Mouse (Mus musculus) CD4-positive, CD25-positive, alpha-beta regulatory T cell, adult 9 weeks (primary cell): ENCODE data around the gene Mmel1. TPM values are rescaled to one million over a fixed set of nuclear protein-coding genes. Genes with fewer than 3 reads are reported as not detected.

ENCODE experiments used
- polyA plus RNA-seq: library from polyadenylated mRNA; unstranded; fragments of 100-300 nt; shearing (Covaris generic); gene quantifications from one replicate; pipeline ENCODE4 v1.2.1, GENCODE M21; 2017

The Mmel1 gene
- not detected for polyA plus RNA-seq

DNA sequence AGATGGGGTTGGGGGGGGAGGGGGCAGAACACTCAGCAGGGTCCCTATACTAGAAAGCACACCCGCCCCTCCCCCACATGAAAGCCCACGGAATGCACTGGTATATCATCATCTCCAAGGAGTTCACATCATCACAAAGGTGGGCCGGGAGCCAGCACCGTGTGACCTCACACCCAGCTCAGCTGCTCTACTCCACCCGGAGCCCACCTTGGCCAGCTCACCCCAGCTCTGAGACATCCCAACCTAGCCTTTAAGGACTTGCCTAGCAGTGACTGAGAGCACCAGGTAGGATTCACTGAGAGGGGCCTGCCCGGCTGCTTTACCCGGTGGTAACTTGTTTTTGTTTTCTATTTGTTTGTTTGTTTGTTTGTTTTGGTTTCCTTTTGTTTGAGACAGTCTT is at the start of gene Mmel1:
Mmel1 (plus strand) TSS at position 146 of the 400 bp plus-strand sequence.

DNA sequence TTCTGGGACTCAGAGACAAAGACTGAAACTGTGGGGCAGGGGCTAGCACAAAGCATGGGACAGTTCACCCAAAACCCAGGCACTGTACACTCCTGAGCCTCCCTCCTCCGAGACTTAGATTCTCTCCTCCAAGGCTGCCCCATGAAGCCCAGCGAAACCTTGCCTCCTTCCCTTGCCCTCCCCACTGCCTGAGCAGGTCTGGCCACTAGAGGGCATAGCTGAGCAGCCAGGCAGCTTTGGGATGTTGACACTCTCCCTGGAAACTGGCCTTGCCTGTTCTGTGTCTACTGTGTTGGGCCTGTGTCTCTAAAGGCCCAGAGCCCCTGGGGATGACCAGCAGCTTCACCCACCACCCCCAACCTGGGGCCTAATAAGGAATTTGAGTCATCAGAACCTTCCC is 32.2 kb upstream of the Mmel1 start, which contains the start of gene Ttc34:
Ttc34 (plus strand) TSS at position 290 of the 400 bp plus-strand sequence.

DNA sequence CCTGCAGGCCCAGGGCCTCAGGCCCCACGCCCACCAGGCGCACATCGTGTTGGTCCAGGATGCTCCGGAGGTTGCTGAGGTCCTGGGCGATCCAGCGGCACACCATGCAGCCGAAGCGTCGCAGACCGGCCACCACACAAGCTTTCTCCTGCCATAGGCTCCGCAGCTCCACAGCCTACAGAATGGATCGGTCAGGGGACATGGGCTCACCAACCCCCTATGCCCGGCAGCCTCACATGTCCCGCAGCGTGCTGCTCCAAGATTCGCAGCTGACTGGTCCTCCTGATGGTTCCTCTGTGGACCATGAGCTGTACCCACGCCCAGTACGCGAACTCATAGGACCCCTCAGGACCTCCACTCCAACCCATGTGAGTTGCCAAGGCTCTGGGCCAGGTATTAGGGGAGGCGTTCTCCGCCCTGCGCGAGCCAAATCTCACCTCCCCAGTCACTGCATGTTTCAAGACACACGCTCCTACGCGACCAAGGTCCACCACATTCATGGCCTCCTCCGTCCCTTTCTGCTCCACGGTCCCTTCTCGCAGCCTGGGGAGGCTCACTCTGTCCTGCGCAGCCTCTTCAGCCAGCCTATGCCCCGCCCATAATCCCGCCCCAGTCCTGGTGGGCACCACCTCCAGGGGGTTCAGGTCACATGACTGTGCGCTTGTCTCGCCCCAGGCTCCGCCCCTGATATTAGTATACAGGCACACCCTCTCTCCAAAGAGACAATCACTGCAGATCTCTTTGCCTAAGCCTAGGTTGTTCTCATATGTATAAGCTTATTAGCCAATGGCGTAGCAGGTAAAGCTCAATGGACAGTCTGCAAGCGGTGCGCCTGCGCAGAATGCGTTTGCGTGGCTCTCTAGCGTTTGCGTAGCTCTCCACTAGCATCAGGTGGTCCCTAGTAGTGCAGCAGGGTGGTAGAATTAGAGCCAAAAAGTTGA is 29.4 kb downstream of the Mmel1 start, which contains the start of gene Fam213b:
Fam213b (minus strand) TSS at position 630 of the 941 bp plus-strand sequence.

DNA sequence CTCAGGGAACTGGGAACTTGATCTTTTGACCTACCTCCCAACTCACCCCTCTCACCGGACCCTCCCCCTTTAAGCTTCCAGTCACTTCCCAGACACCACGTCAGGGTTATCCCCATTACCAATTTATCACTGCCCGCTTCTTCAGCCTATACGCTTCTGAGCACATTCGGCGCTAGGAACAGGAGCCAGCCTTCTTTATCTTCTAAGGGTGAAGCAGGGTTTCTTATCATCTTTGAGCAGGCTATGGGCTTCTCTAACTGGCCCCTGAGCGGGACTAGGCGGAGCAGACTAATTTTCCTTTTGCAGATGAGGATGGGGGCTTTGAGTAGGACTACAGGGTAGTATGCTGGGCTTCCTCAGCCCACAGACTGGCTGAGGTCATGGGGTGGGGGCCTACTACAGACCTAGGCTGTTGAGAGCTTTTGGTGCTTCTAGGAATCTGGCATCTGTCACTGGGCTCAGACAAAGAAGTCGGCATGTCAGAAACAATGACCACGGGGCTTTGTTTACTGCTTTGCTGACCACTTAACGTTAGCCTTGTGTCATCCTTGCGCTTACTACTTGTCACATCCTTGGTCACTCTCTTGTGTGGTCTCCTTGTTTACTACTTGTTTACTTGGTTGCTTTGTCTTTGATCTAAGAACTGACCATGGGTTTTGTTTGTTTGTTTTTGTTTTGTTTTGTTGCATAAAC is 59.2 kb downstream of the Mmel1 start, which contains the start of gene Tnfrsf14:
Tnfrsf14 (minus strand) TSS at position 169 of the 693 bp plus-strand sequence.

Other genes with a start within 250 kb of the Mmel1 start
- gene Prdm16, start 232.7 kb upstream of the Mmel1 start, polyA plus RNA-seq: 8.3 TPM
- not detected for gene Actrt2, start 201.7 kb upstream of the Mmel1 start, polyA plus RNA-seq
- not detected for gene Ttc34, start 32.1 kb upstream of the Mmel1 start, polyA plus RNA-seq
- 7.3 TPM for gene Fam213b, start 29.6 kb downstream of the Mmel1 start, polyA plus RNA-seq
- 15.5 TPM for gene Tnfrsf14, start 59.0 kb downstream of the Mmel1 start, polyA plus RNA-seq
- 0.57 TPM for gene Hes5, start 91.3 kb downstream of the Mmel1 start, polyA plus RNA-seq
- 64.9 TPM for gene Pank4, start 94.5 kb downstream of the Mmel1 start, polyA plus RNA-seq
- not detected for gene Plch2, start 187.2 kb downstream of the Mmel1 start, polyA plus RNA-seq
- 15.5 TPM for gene Pex10, start 197.4 kb downstream of the Mmel1 start, polyA plus RNA-seq
- gene Rer1, start 216.8 kb downstream of the Mmel1 start, polyA plus RNA-seq: 163 TPM
- gene Morn1, start 217.0 kb downstream of the Mmel1 start, polyA plus RNA-seq: 2.4 TPM